Mouse (Mus musculus) spleen, postnatal 4 days (tissue): ENCODE data around the gene Lsp1.

Source experiments
- DNase-seq, 2 experiments: peaks; one replicate each; pipeline ENCODE4 v3.0.0; 2022; ENCODE audit warnings: low spot score in 2 of 2

Gene Lsp1

DNA sequence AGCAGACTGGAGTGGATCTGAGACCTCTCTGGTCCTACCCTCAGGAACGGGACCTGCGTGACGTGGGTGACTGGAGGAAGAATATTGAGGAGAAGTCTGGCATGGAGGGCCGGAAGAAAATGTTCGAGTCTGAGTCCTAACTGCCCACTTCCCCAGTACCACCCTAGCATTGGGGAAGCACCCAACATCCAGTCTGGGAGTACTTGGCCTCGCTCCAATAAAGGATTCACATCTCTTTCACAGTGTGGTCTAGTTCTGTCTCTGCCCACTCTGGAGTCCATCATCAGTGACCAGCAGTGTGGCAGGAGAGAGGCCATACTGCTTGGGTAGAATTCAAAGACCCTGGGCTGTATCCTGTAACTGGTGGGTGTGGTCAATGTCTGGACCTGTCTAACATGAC lies 16.4 kb upstream of the Lsp1 start:
- no peak for DNase-seq

GRCm38 (mm10) chr7:142445324-142445723 lies 15.3 kb upstream of the Lsp1 start:
- DNase-seq = no peak

GRCm38 (mm10) chr7:142446264-142446663 lies 14.3 kb upstream of the Lsp1 start:
- no peak for DNase-seq

- DNase-seq = no peak
Observed at GRCm38 (mm10) chr7:142449038-142449617, 11.5 kb upstream of the Lsp1 start.

- no peak for DNase-seq
Observed at GRCm38 (mm10) chr7:142454706-142455105, 5.9 kb upstream of the Lsp1 start.

- no peak for DNase-seq
Observed at GRCm38 (mm10) chr7:142455251-142455650, 5.4 kb upstream of the Lsp1 start.

DNA sequence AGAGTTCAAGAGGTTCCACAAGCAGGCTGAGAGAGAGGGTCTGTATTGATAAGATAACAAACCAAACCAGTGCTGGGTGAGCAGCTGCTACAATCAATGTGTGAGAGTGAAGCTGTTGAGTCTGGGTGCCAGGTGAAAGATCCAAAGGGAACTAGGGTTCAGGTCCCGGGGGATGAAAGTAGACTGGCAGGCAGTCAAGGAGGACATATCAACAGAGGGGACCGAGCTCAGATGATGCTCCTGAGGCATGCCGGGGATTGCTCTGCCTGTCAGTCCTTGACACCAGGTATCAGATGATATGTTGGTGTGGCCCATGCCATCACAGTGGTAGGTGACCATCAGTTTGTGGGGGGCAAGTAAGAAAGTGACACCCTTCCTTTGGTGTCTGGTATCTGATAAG lies 3.8 kb upstream of the Lsp1 start:
- no peak for DNase-seq

DNA sequence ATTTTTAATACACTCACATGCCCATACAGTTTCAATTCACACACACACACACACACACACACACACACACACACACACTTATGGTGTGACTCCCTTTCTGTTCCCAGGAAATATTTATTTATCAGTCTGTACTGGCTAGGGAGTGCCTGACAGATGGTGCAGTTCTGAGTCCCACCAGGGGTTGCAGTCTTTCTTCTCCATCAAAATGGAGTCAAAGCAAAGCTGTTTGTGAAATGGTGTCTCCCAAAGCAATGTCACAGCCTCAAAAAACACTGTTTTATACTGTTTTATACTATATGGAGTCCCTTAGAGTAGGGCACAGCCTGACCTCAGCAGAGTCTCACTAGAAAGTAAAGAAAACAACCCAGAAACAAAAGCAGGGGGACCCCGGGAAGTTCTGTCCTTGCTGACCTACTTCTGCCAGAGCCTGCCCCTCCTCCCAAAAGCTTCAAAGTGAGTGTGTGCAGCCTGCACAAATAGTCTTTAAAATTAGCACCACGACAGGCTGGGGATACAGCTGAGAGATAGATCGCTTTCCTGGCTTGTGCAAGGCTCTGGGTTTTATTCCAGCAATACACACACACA lies 3.3 kb upstream of the Lsp1 start:
- DNase-seq = no peak

DNA sequence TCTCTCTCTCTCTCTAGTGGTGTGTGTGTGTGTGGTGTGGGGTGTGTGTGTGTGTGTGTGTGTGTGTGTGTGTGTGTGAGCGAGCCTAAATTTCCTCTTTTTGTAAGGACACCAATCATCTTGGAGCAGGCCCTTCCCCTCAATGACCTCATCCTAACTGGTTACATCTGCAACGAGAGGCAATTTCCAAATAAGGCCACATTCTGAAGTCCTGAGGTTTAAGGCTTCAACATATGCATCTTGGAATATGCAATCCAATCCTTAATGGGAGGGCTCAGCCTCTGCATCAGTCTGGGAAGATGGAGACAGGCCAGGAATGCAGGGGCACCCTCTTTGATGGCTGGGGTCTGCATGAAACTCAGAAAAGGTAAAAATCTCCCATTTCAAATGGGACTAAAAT lies 2.6 kb upstream of the Lsp1 start:
- no peak for DNase-seq

- no peak for DNase-seq
Observed at GRCm38 (mm10) chr7:142458676-142459298, 1.8 kb upstream of the Lsp1 start.

DNA sequence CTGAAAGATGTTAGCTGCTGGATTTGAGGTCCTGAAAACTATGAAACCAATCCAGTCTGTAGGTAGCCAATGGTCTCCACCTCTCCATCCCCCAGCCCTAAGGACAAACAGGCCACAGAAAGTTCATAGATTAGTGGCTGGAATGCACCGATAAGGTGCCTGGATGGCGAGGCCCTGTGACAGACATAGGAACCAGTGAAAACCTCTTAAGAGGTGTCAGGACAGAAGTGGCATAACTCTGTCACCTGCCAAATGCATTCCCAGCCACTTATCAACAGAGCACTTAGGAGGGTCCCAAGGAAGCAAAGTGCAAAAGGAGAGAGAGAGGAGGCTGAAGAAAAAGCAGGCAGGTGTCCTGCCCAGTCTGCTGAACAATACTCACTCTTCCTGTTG lies 1.3 kb upstream of the Lsp1 start:
- no peak for DNase-seq

DNA sequence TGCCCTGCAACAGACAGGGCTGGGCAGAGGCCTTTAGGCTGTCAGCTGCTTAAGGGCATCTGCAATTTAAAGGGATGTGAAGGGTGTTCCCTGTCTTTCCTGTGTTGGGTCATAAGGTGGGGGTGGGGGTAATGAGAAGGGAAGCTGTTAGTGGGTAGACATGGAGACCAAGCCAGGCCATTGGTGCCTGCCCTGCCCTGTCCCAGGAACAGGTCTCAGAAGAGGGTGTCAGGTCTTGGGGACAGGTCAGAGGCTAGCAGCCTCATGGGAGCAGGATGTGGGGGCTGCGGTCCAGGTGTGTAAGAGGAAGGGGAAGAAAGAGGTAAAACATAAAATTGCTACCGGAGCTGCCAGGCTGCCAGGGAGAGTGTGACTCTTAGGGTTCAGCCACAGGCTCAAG lies 837 bp downstream of the Lsp1 start:
- DNase-seq = no peak

DNA sequence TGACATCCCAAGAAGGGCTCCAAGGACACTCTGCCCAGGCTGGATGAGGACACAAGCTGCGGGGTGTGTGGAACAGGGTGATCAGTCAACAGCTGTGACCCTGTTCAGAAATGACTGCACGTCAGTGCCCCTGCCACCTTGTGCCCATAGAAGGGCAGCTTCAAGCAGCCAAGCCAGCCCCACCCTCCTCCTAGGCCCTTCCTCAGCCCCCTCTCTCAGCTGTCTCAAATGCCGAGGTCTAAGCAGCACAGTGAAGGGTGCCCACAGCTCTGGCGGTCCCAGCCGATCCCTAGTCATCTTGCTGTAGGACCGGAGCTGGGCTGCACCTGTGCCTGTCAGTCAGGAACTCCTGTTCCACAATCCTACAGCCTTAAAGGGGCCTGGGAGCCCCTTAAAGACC lies 1.6 kb downstream of the Lsp1 start:
- DNase-seq = no peak

DNA sequence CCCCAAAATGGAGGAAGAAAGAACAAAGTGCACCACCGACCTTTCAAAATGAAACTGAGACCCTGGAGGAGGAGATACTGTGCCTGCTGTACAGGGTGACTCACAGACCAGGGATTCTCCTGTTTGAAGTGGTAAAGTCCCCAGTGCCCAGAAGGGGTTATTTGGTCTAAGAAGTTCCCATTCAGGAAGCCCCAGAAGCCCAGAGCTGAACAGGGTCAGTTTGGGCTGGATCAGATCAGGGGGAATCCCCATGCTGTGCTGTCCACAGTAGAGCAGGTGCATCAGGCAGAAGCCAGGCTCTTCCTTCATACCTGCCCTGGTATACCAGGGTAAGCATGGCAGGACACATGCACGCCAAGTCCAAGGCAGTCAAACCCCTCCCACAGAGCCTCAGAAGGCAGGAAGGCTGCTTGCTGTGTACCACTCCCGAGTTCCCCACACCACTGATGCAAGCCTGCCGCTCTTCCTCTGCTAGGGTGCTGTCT lies 2.0 kb downstream of the Lsp1 start:
- DNase-seq = no peak

GRCm38 (mm10) chr7:142470171-142470691 lies 9.6 kb downstream of the Lsp1 start:
- DNase-seq = no peak

- DNase-seq = no peak
Observed at GRCm38 (mm10) chr7:142470808-142471413, 10.3 kb downstream of the Lsp1 start.

GRCm38 (mm10) chr7:142471414-142471861 lies 10.8 kb downstream of the Lsp1 start:
- DNase-seq = no peak

DNA sequence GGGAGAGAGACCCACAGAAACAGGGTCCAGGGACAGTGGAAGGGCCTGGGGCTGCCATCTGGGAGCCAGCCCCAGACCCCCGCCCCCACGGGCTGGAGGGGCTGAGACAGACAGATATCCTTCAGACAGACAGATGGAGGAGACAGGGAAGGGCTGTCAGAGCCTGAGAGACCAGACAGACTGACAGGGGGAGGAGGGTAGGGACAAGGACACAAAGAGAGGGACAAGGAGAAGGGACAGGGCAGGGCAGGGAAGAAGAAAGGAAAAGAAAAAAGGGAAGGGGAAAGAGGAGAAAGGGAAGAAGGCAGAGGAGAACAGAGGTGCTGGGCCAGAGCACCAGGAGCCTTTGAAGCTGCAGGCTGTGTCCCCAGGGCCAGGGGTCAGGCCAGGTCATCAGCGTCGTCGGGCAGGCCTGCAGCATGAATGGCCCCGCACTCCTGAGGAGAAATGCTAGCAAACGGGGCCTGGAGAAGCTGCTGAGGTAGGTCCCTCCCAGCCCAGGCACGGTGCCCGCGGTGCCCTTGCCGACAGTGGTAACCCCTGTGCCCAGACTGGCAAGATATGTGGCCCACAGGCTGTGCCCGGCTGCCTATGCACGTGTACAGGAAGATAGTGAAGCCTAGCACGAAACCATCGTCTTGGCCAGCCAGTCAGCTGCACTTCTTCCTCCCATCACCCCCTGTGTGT lies 11.4 kb downstream of the Lsp1 start:
- no peak for DNase-seq

GRCm38 (mm10) chr7:142472936-142473335 lies 12.3 kb downstream of the Lsp1 start:
- DNase-seq = no peak

GRCm38 (mm10) chr7:142473476-142473875 lies 12.9 kb downstream of the Lsp1 start:
- no peak for DNase-seq

GRCm38 (mm10) chr7:142474799-142475198 lies 14.2 kb downstream of the Lsp1 start:
- no peak for DNase-seq

DNA sequence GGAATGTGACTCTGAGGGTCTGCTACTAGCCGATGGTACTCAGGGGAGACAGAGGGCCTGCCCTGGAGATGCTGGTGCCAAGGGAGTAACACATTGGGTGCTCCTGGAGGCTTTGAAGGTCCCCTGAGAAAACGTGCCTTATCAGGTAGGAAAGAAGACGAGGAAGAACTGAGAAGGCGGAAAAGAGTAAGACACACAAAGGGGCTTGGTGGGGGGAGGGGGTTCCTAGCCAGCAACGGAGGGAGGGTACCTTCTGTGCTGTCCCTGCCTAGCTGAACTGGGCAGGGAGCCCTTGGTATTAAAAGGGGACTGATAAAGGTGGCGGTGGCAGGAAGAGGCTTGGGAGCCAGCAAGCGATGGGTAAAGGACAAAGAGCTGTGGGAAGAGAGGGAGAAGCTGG lies 15.0 kb downstream of the Lsp1 start:
- DNase-seq = no peak
